Mouse (Mus musculus) CH12.LX (cell line): ENCODE measurements around the gene Sgpp2. TPM values are rescaled to one million over a fixed set of nuclear protein-coding genes. Genes with fewer than 3 reads are reported as not detected.
A peak's percentile ranks its signal among the peaks of the same experiment; 100 is the strongest.

ENCODE experiments used
- DNase-seq: peaks from one replicate; pipeline ENCODE4 v3.0.0-alpha.2; 2013; ENCODE audit errors: extremely low read depth
- H3K27ac ChIP-seq: 2 replicates; pipeline ENCODE4 v1.5.1; 2012; ENCODE audit warnings: low read depth, mild to moderate bottlenecking, control low read depth, moderate library complexity; ENCODE audit not compliant: insufficient read depth
- H3K27me3 ChIP-seq: replicated peaks from 2 replicates; pipeline ENCODE3; 2012; ENCODE audit warnings: inconsistent platforms
- H3K36me3 ChIP-seq, 2 experiments: replicated peaks in 1 of 2; 2 replicates each; pipeline versions ENCODE3 to v1.6.1; 2012; ENCODE audit warnings: inconsistent platforms in 1 of 2, low read length in 1 of 2, mild to moderate bottlenecking in 1 of 2, mixed read lengths in 1 of 2, moderate library complexity in 1 of 2; ENCODE audit not compliant: control insufficient read depth in 1 of 2, insufficient read depth in 1 of 2
- H3K4me1 ChIP-seq, 2 experiments: 2 replicates each; pipeline ENCODE4 v1.6.1; 2012; ENCODE audit warnings: inconsistent platforms in 1 of 2, moderate library complexity in 1 of 2; ENCODE audit not compliant: insufficient read depth in 2 of 2, control insufficient read depth in 1 of 2
- H3K4me2 ChIP-seq: 2 replicates; pipeline ENCODE4 v1.6.1; 2012; ENCODE audit warnings: low read depth, mild to moderate bottlenecking, control low read depth; ENCODE audit not compliant: poor library complexity, insufficient read depth, severe bottlenecking
- H3K4me3 ChIP-seq, 3 experiments: fragments of 150-350 bp in 1 of 3; sonication (generic) in 1 of 3; replicated peaks in 1 of 3; 2 replicates each; pipeline versions ENCODE3 to v1.5.1; 2011 to 2012; ENCODE audit warnings: low read depth in 2 of 3, low read length in 2 of 3, mild to moderate bottlenecking in 2 of 3, moderate library complexity in 2 of 3, control low read depth in 1 of 3, improper control_type of control experiment in 1 of 3, inconsistent platforms in 1 of 3, mixed read lengths in 1 of 3; ENCODE audit not compliant: poor library complexity in 1 of 3
- H3K79me2 ChIP-seq: replicated peaks from 2 replicates; pipeline ENCODE4 v1.6.1; 2012; ENCODE audit warnings: mild to moderate bottlenecking, moderate library complexity; ENCODE audit not compliant: control insufficient read depth, poor library complexity, insufficient read depth, severe bottlenecking; ENCODE audit errors: extremely low read depth
- H3K9ac ChIP-seq: 2 replicates; pipeline ENCODE4 v1.6.1; 2012; ENCODE audit warnings: low read depth, mild to moderate bottlenecking, control low read depth, moderate library complexity; ENCODE audit not compliant: insufficient read depth
- H3K9me3 ChIP-seq: replicated peaks from 2 replicates; pipeline ENCODE3; 2012; ENCODE audit warnings: low read length, inconsistent platforms, mixed read lengths
- BHLHE40 ChIP-seq: IDR thresholded peaks from 2 replicates; pipeline ENCODE4 v1.6.1; 2011; ENCODE audit warnings: mild to moderate bottlenecking, low read depth, low read length, improper control_type of control experiment
- CHD1 ChIP-seq: IDR thresholded peaks from 2 replicates; pipeline ENCODE4 v1.6.1; 2012; ENCODE audit warnings: low read depth, low read length, improper control_type of control experiment, inconsistent platforms
- CHD2 ChIP-seq: IDR thresholded peaks from 2 replicates; pipeline ENCODE4 v1.6.1; 2011; ENCODE audit warnings: low read length, improper control_type of control experiment
- CTCF ChIP-seq, 2 experiments: IDR thresholded peaks in 1 of 2; conservative IDR thresholded peaks in 1 of 2; 2 replicates each; pipeline ENCODE4 v1.5.1; 2011 to 2012; ENCODE audit warnings: low read depth in 2 of 2, low read length in 2 of 2, improper control_type of control experiment in 1 of 2, inconsistent platforms in 1 of 2, mild to moderate bottlenecking in 1 of 2, moderate library complexity in 1 of 2
- E2F4 ChIP-seq: IDR thresholded peaks from 2 replicates; pipeline ENCODE4 v1.6.1; 2011; ENCODE audit warnings: low read depth, low read length, improper control_type of control experiment; ENCODE audit not compliant: insufficient replicate concordance
- EP300 ChIP-seq: IDR thresholded peaks from 2 replicates; pipeline ENCODE4 v1.6.1; 2011; ENCODE audit warnings: low read length, improper control_type of control experiment
- ETS1 ChIP-seq: conservative IDR thresholded peaks from 2 replicates; pipeline ENCODE4 v1.6.1; 2012; ENCODE audit warnings: low read depth, mild to moderate bottlenecking, inconsistent platforms, low read length, improper control_type of control experiment, moderate library complexity
- GABPA ChIP-seq: IDR thresholded peaks from 2 replicates; pipeline ENCODE4 v1.6.1; 2012; ENCODE audit warnings: low read depth, low read length, improper control_type of control experiment, inconsistent platforms; ENCODE audit not compliant: insufficient replicate concordance
- HCFC1 ChIP-seq: IDR thresholded peaks from 2 replicates; pipeline ENCODE4 v1.6.1; 2012; ENCODE audit warnings: low read depth, mild to moderate bottlenecking, inconsistent platforms, low read length, improper control_type of control experiment
- IRF4 ChIP-seq: IDR thresholded peaks from 2 replicates; pipeline ENCODE4 v1.6.1; 2014; ENCODE audit warnings: low read depth, mild to moderate bottlenecking, inconsistent platforms, low read length, improper control_type of control experiment
- JUND ChIP-seq: conservative IDR thresholded peaks from 2 replicates; pipeline ENCODE4 v1.6.1; 2011; ENCODE audit warnings: low read depth, low read length, improper control_type of control experiment
- KAT2A ChIP-seq: IDR thresholded peaks from 2 replicates; pipeline ENCODE4 v1.6.1; 2012; ENCODE audit warnings: low read length, improper control_type of control experiment, inconsistent platforms; ENCODE audit not compliant: insufficient replicate concordance
- MAFK ChIP-seq: IDR thresholded peaks from 2 replicates; pipeline ENCODE4 v1.6.1; 2011; ENCODE audit warnings: low read length, improper control_type of control experiment; ENCODE audit not compliant: insufficient replicate concordance
- MAX ChIP-seq: IDR thresholded peaks from 2 replicates; pipeline ENCODE4 v1.6.1; 2011; ENCODE audit warnings: low read length, improper control_type of control experiment
- MAZ ChIP-seq: IDR thresholded peaks from 2 replicates; pipeline ENCODE4 v1.6.1; 2012; ENCODE audit warnings: low read depth, mild to moderate bottlenecking, inconsistent platforms, low read length, improper control_type of control experiment, moderate library complexity
- MXI1 ChIP-seq: IDR thresholded peaks from 2 replicates; pipeline ENCODE4 v1.6.1; 2011; ENCODE audit warnings: mild to moderate bottlenecking, low read depth, low read length, improper control_type of control experiment
- NELFE ChIP-seq: IDR thresholded peaks from 2 replicates; pipeline ENCODE4 v1.6.1; 2011; ENCODE audit warnings: low read depth, low read length, improper control_type of control experiment
- NRF1 ChIP-seq: IDR thresholded peaks from 2 replicates; pipeline ENCODE4 v1.6.1; 2014; ENCODE audit warnings: low read depth, mild to moderate bottlenecking, inconsistent platforms, low read length, improper control_type of control experiment, moderate library complexity
- PAX5 ChIP-seq: IDR thresholded peaks from 2 replicates; pipeline ENCODE4 v1.6.1; 2012; ENCODE audit warnings: low read length, inconsistent platforms, mixed read lengths
- POLR2A ChIP-seq: IDR thresholded peaks from 2 replicates; pipeline ENCODE4 v1.6.1; 2011; ENCODE audit warnings: low read depth, mild to moderate bottlenecking, improper control_type of control experiment, low read length
- POLR2AphosphoS2 ChIP-seq: IDR thresholded peaks from 2 replicates; pipeline ENCODE4 v1.6.1; 2011; ENCODE audit warnings: low read depth, low read length, improper control_type of control experiment
- RCOR1 ChIP-seq: conservative IDR thresholded peaks from 2 replicates; pipeline ENCODE4 v1.6.1; 2012; ENCODE audit warnings: low read depth, mild to moderate bottlenecking, inconsistent platforms, low read length, improper control_type of control experiment
- SMC3 ChIP-seq: IDR thresholded peaks from 2 replicates; pipeline ENCODE4 v1.6.1; 2011; ENCODE audit warnings: low read depth, low read length, improper control_type of control experiment
- TBP ChIP-seq: conservative IDR thresholded peaks from 2 replicates; pipeline ENCODE4 v1.6.1; 2011; ENCODE audit warnings: low read depth, low read length, improper control_type of control experiment
- TCF12 ChIP-seq: IDR thresholded peaks from 2 replicates; pipeline ENCODE4 v1.6.1; 2014; ENCODE audit warnings: low read depth, mild to moderate bottlenecking, inconsistent platforms, low read length, improper control_type of control experiment
- UBTF ChIP-seq: IDR thresholded peaks from 2 replicates; pipeline ENCODE4 v1.6.1; 2012; ENCODE audit warnings: low read depth, mild to moderate bottlenecking, inconsistent platforms, low read length, improper control_type of control experiment, moderate library complexity
- USF1 ChIP-seq: IDR thresholded peaks from 2 replicates; pipeline ENCODE4 v1.6.1; 2014; ENCODE audit warnings: low read depth, mild to moderate bottlenecking, inconsistent platforms, low read length, improper control_type of control experiment
- USF2 ChIP-seq: conservative IDR thresholded peaks from 2 replicates; pipeline ENCODE4 v1.6.1; 2011; ENCODE audit warnings: low read depth, low read length, improper control_type of control experiment
- ZC3H11A ChIP-seq: IDR thresholded peaks from 2 replicates; pipeline ENCODE4 v1.6.1; 2012; ENCODE audit warnings: low read depth, mild to moderate bottlenecking, inconsistent platforms, low read length, improper control_type of control experiment
- ZKSCAN1 ChIP-seq: IDR thresholded peaks from 2 replicates; pipeline ENCODE4 v1.6.1; 2012; ENCODE audit warnings: low read depth, inconsistent platforms, low read length, improper control_type of control experiment, borderline replicate concordance
- ZMIZ1 ChIP-seq: IDR thresholded peaks from 2 replicates; pipeline ENCODE4 v1.6.1; 2012; ENCODE audit warnings: low read depth, mild to moderate bottlenecking, inconsistent platforms, low read length, improper control_type of control experiment
- ZNF384 ChIP-seq: IDR thresholded peaks from 2 replicates; pipeline ENCODE4 v1.6.1; 2012; ENCODE audit warnings: low read depth, low read length, improper control_type of control experiment, inconsistent platforms
- dilution Hi-C: fragments of 300-500 bp; cut with MboI; formaldehyde crosslinking; loops from 2 replicates; pipeline ENCODE4 v1.14.3; 2020; ENCODE audit warnings: low sequenced_read_pairs; ENCODE audit not compliant: extremely low pct_unique_long_range_greater_than_20kb, extremely low pct_ligation_motif_present
- in situ Hi-C: fragments of 300-500 bp; cut with MboI; formaldehyde crosslinking; loops from 3 replicates; pipeline ENCODE4 v1.14.3; 2019; ENCODE audit warnings: low sequenced_read_pairs, low pct_ligation_motif_present, low pct_unique_long_range_greater_than_20kb, mixed read lengths
- polyA plus RNA-seq: library from polyadenylated mRNA; unstranded; fragments of >175 nt; gene quantifications from 2 replicates; pipeline ENCODE4 v1.2.1, GENCODE M21; 2012; ENCODE audit warnings: low read depth; ENCODE audit not compliant: insufficient read length
- total RNA-seq, 2 experiments: library from RNA; depleted of rRNA; stranded (reverse); fragments of 300-350 nt in 1 of 2; fragments of >200 nt in 1 of 2; gene quantifications; 2 replicates each; pipeline ENCODE4 v1.2.3; 2012 to 2014

Sgpp2 gene
- total and polyA plus RNA-seq, 3 experiments: 0.16 to 0.87 (median 0.59) TPM

DNA sequence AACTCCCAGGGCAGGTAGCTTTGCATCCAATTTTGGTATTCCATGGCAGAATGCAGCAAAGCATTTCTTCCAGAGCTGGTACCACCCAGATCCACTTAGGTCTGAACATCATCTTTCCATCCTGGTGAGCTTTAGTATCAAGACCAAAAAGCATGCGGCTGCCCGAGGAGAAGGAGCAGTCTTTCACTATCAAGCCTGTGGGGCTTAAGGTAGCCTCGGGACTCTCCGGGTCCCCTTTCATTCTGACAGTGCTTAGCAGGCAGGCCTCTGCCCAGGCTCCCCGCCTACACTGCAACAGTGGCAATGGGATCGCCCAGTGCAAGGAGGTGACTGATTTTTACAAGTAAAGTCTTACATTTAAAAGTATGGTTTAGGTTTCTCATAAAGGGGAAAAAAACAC lies 142.4 kb downstream of the Sgpp2 start:
- no peaks in the 10 kb centered on the region for H3K9me3 ChIP-seq
- no peak overlapping the region for H3K4me3 ChIP-seq
- 0 out of 2 replicates have a peak overlapping the region, but pooled peaks have one; percentile 4 for H3K4me2 ChIP-seq
- H3K4me1 ChIP-seq: peaks cover 10 to 36% of the 10 kb centered on the region in 2 experiments
- TF ChIP-seq POLR2A (no peak), ZKSCAN1 (no peak), MAZ (no peak), KAT2A (no peak), PAX5 (no peak), IRF4 (peak; percentile 64; the same call in 1 of the 2 replicates), POLR2AphosphoS2 (no peak)
- no peak overlapping the region for H3K9ac ChIP-seq
- H3K36me3 ChIP-seq: peaks cover 42 to 88% of the 10 kb centered on the region in 2 experiments
- in situ Hi-C loops: no loop called here
- DNase-seq: peak; percentile 23
- H3K79me2 ChIP-seq: 0 out of 2 replicates have a peak, but pooled peaks cover 5% of the 10 kb centered on the region
- H3K27ac ChIP-seq: no peak overlapping the region
- no peaks in the 10 kb centered on the region for H3K27me3 ChIP-seq
- dilution Hi-C loops: no loop called here

DNA sequence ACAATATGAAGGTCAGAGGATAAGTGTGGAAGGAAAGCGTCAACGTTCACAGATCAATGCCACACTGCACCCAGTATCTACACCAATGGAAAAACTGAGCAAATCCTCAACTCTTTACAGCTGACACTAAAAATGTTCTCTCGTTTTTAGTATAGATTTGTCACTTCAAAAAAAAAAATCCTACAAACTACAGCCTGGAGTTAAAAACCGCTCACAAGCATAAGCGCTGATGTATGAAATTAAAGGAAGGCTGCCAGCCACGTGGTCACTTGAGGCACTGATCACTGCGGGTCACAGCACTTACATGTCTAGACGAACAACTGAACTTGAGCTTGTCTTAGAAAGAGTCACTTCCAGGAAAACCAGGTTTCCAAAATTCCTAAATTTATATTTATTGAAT lies 143.7 kb downstream of the Sgpp2 start:
- peak; percentile 56 for DNase-seq
- Histone ChIP-seq H3K27me3 (no peaks in the 10 kb centered on the region), H3K36me3 (peaks cover 40 to 89% of the 10 kb centered on the region in 2 experiments), H3K9ac (no peak overlapping the region; the same call in 1 of the 2 replicates), H3K4me3 (no peak overlapping the region), H3K9me3 (no peaks in the 10 kb centered on the region), H3K4me2 (peak overlapping the region; percentile 62; the same call in 1 of the 2 replicates), H3K4me1 (peaks cover 10 to 36% of the 10 kb centered on the region in 2 experiments), H3K27ac (peak overlapping the region; percentile 91), H3K79me2 (0 out of 2 replicates have a peak, but pooled peaks cover 5% of the 10 kb centered on the region)
- in situ Hi-C loops: no loop called here
- dilution Hi-C loops: no loop called here
- TF ChIP-seq PAX5 (no peak), USF1 (peak; percentile 65), HCFC1 (no peak), JUND (peak; percentile 97), TBP (peak; percentile 30; the same call in 1 of the 2 replicates), GABPA (no peak), CHD1 (no peak), TCF12 (peak; percentile 61; the same call in 1 of the 2 replicates), MXI1 (peak; percentile 69), ZKSCAN1 (no peak), BHLHE40 (peak; percentile 83), CTCF (conservative IDR thresholded peaks at IDR 0.05 in 1 of 2, IDR thresholded peaks at IDR 0.05 in 1 of 2; ENCODE audit: low read depth in 2 of 2, low read length in 2 of 2) (no peak), KAT2A (no peak), MAX (peak; percentile 94), MAFK (0 out of 2 replicates have a peak, but pooled peaks have one; percentile 42), ETS1 (peak; percentile 97), NELFE (no peak), CHD2 (peak; percentile 49; the same call in 1 of the 2 replicates), IRF4 (peak; percentile 98), ZMIZ1 (no peak), USF2 (peak; percentile 56), NRF1 (no peak), E2F4 (no peak), SMC3 (no peak), RCOR1 (peak; percentile 84), ZC3H11A (no peak), ZNF384 (peak; percentile 94), EP300 (peak; percentile 98), UBTF (no peak), MAZ (no peak), POLR2A (no peak)
